Comparison of ENCODE assay signal across 16 mouse cellular contexts in genomic region chr2:14146913-14147312, GRCm38 (mm10). TPM values are rescaled to one million over a fixed set of nuclear protein-coding genes. Genes with fewer than 3 reads are reported as not detected.
DNase-seq lines count a peak whose midpoint lies in the region; ATAC-seq and TF ChIP-seq lines count a peak whose summit lies in the region.
"Had no signal": no experiment of that assay in that cellular context is flagged by ENCODE, and none has a peak within 500 bp of the region (broad histone marks: within the 10 kb centered on the region; RNA-seq: fewer than 3 reads in every experiment).

No protein-coding gene starts in this region.

- no peak overlapping the region for H3K27ac ChIP-seq in heart, adult 2 months
- no peak overlapping the region for H3K27ac ChIP-seq in lung, embryonic 14.5 days (ENCODE audit: low read depth)
- no peak overlapping the region for H3K27ac ChIP-seq in CH12.LX (ENCODE audit: insufficient read depth, low read depth)
- H3K27ac ChIP-seq: lung, embryonic 15.5 days had no signal

- WGBS in heart, adult 2 months: 90% methylated on average over 2 of the region's 2 CpGs
- WGBS in lung, embryonic 14.5 days: 82% methylated on average over 2 of the region's 2 CpGs

- intact Hi-C loops in heart, adult 2 months (cut with DNase I): loop anchor here (10.0 kb wide), 1 partner anchor 102 kb away; no protein-coding TSS in a partner anchor

- no peak for ATAC-seq in lung, embryonic 14.5 days (ENCODE audit: insufficient read depth)
- ATAC-seq in granulocyte monocyte progenitor cell, adult 5-6 weeks (replicated peaks; ENCODE audit: poor library complexity, severe bottlenecking): peak; percentile 52; the same call in 1 of the 2 replicates

- no peak overlapping the region for H3K4me3 ChIP-seq in heart, adult 2 months
- no peak overlapping the region for H3K4me3 ChIP-seq in lung, embryonic 14.5 days (ENCODE audit: low read depth, low read length)
- H3K4me3 ChIP-seq in CH12.LX (replicated peaks in 1 of 3; ENCODE audit: low read depth in 2 of 3, low read length in 2 of 3, poor library complexity in 1 of 3): no peak overlapping the region
- H3K4me3 ChIP-seq: erythroblast, embryonic 14.5 days; lung, embryonic 15.5 days had no signal

- H3K9ac ChIP-seq in heart, adult 2 months (ENCODE audit: low read depth, low read length): no peak overlapping the region
- no peak overlapping the region for H3K9ac ChIP-seq in lung, embryonic 14.5 days
- no peak overlapping the region for H3K9ac ChIP-seq in CH12.LX (ENCODE audit: insufficient read depth, low read depth)
- H3K9ac ChIP-seq: lung, embryonic 15.5 days had no signal

- H3K9me3 ChIP-seq in lung, embryonic 14.5 days (ENCODE audit: low read depth, low read length): no peaks in the 10 kb centered on the region
- H3K9me3 ChIP-seq in CH12.LX (replicated peaks; ENCODE audit: low read length): no peaks in the 10 kb centered on the region
- H3K9me3 ChIP-seq: lung, embryonic 15.5 days had no signal

- no peak for DNase-seq in heart, adult 2 months
- DNase-seq in heart, postnatal 4 days: no peak
- DNase-seq in lung, embryonic 14.5 days: peak; percentile 57
- no peak for DNase-seq in lung, postnatal 25 days (ENCODE audit: low spot score)
- peak; percentile 21 for DNase-seq in CH12.LX (ENCODE audit: extremely low read depth)
- DNase-seq in ovary, postnatal 14 days (ENCODE audit: low spot score): no peak
- DNase-seq in frontal cortex, postnatal 25 days (ENCODE audit: low spot score in 2 of 2): no peak
- DNase-seq: adrenal gland, postnatal 10 days; kidney, adult 2 months; right cerebral cortex, postnatal 4 days; thymus, adult 2 months had no signal

- H3K4me1 ChIP-seq in heart, adult 2 months (ENCODE audit: control insufficient read depth, insufficient read depth, low read length): peaks cover 4% of the 10 kb centered on the region; the same call in 1 of the 2 replicates
- no peaks in the 10 kb centered on the region for H3K4me1 ChIP-seq in lung, embryonic 14.5 days (ENCODE audit: insufficient read depth)
- no peaks in the 10 kb centered on the region for H3K4me1 ChIP-seq in CH12.LX (ENCODE audit: control insufficient read depth in 1 of 2, insufficient read depth in 2 of 2)
- H3K4me1 ChIP-seq: lung, embryonic 15.5 days had no signal

- H3K79me2 ChIP-seq in heart, adult 2 months (replicated peaks; ENCODE audit: control insufficient read depth, insufficient read depth, low read length): no peaks in the 10 kb centered on the region
- no peaks in the 10 kb centered on the region for H3K79me2 ChIP-seq in CH12.LX (replicated peaks; ENCODE audit: control insufficient read depth, extremely low read depth, insufficient read depth, poor library complexity, severe bottlenecking)

- TF ChIP-seq RAD21 in CH12.LX (IDR thresholded peaks at IDR 0.05; ENCODE audit: low read depth, low read length): peak; percentile 42

- in situ Hi-C loops in CH12.LX (cut with MboI; ENCODE audit: low pct_ligation_motif_present, low pct_unique_long_range_greater_than_20kb, low sequenced_read_pairs): no loop called here

- dilution Hi-C loops in CH12.LX (cut with MboI; ENCODE audit: extremely low pct_ligation_motif_present, extremely low pct_unique_long_range_greater_than_20kb, low sequenced_read_pairs): no loop called here

- TF ChIP-seq EP300 in heart, adult 2 months (IDR thresholded peaks at IDR 0.05; ENCODE audit: insufficient read depth, low read depth, low read length): no peak
- no peak for TF ChIP-seq EP300 in CH12.LX (IDR thresholded peaks at IDR 0.05; ENCODE audit: low read length)

- peak; percentile 51 for TF ChIP-seq CTCF in heart, adult 2 months (IDR thresholded peaks at IDR 0.05)
- TF ChIP-seq CTCF in lung, embryonic 14.5 days (IDR thresholded peaks at IDR 0.05; ENCODE audit: low read depth): peak; percentile 54
- TF ChIP-seq CTCF in CH12.LX (conservative IDR thresholded peaks at IDR 0.05 in 1 of 2, IDR thresholded peaks at IDR 0.05 in 1 of 2; ENCODE audit: low read depth in 2 of 2, low read length in 2 of 2): peak in 1 of 2 experiments; percentile 60; a peak in 2 of 4 replicates

- H3K4me2 ChIP-seq in lung, embryonic 14.5 days: no peak overlapping the region
- no peak overlapping the region for H3K4me2 ChIP-seq in CH12.LX (ENCODE audit: insufficient read depth, low read depth, poor library complexity, severe bottlenecking)
- H3K4me2 ChIP-seq: lung, embryonic 15.5 days had no signal

- no peak for TF ChIP-seq POLR2A in heart, adult 2 months (IDR thresholded peaks at IDR 0.05; ENCODE audit: insufficient read depth, low read depth, low read length)
- TF ChIP-seq POLR2A in CH12.LX (IDR thresholded peaks at IDR 0.05; ENCODE audit: low read depth, low read length): no peak

- H3K36me3 ChIP-seq in heart, adult 2 months (ENCODE audit: control insufficient read depth, insufficient read depth, low read length): peaks cover 2% of the 10 kb centered on the region; the same call in 1 of the 2 replicates
- peaks cover 48% of the 10 kb centered on the region for H3K36me3 ChIP-seq in lung, embryonic 14.5 days (ENCODE audit: insufficient read depth)
- peaks cover 21 to 62% of the 10 kb centered on the region in 2 experiments for H3K36me3 ChIP-seq in CH12.LX (replicated peaks in 1 of 2; ENCODE audit: control insufficient read depth in 1 of 2, insufficient read depth in 1 of 2, low read length in 1 of 2)

- no peaks in the 10 kb centered on the region for H3K27me3 ChIP-seq in heart, adult 2 months (ENCODE audit: control insufficient read depth, insufficient read depth, low read length)
- no peaks in the 10 kb centered on the region for H3K27me3 ChIP-seq in lung, embryonic 14.5 days (ENCODE audit: insufficient read depth, low read length)
- H3K27me3 ChIP-seq in CH12.LX (replicated peaks): no peaks in the 10 kb centered on the region
- H3K27me3 ChIP-seq: lung, embryonic 15.5 days had no signal

TF ChIP-seq in CH12.LX, 34 proteins besides CTCF, POLR2A, EP300 and RAD21:
- TF ChIP-seq IRF4 (IDR thresholded peaks at IDR 0.05; ENCODE audit: low read depth, low read length) (no peak), SMC3 (IDR thresholded peaks at IDR 0.05; ENCODE audit: low read depth, low read length) (peak; percentile 59)

RNA-seq across cellular contexts. Expression of gene Tmem236, which starts 27.4 kb away (rescaled TPM):
- under 1 TPM in 1 of 2 experiments, not detected in 1; 0.08 TPM for total RNA-seq in heart, adult 2 months (2021)
- polyA plus RNA-seq in heart, adult 2 months (2012; rRNA removed): not detected in 2 replicates
- under 1 TPM; 0.21 to 0.25 TPM for total RNA-seq in heart, postnatal 4 days (2021)
- polyA plus RNA-seq in lung, embryonic 14.5 days (2014; fragmentation: Nextera tagmentation; extraction: Ambion mirVana): 0.09 TPM in 1 of 2 replicates, not detected in the other
- total RNA-seq in CH12.LX (2012; rRNA removed) (not detected in 2 replicates), CH12.LX (2014; rRNA removed) (0.05 TPM in 1 of 2 replicates, not detected in the other)
- not detected in 2 replicates for polyA plus RNA-seq in CH12.LX (2012; ENCODE audit: insufficient read length, low read depth)
- total RNA-seq in granulocyte monocyte progenitor cell, adult 5-6 weeks (2014; fragmentation: Nextera tagmentation): not detected in 2 replicates
- total RNA-seq in granulocyte monocyte progenitor cell, adult 5-6 weeks (2017): not detected in 2 replicates
- polyA plus RNA-seq: erythroblast, embryonic 14.5 days; heart, embryonic 14.5 days; lung, embryonic 15.5 days; neural tube, embryonic 11.5 days had no signal

Comparison
In these comparisons a context has a peak if more than half of its experiments do, and no peak if none do; other contexts are left out.
1. DNase-seq: peak in lung, embryonic 14.5 days (single experiment) and CH12.LX (single experiment); none in heart, adult 2 months (0 of 2), heart, postnatal 4 days (single experiment), lung, postnatal 25 days (single experiment), ovary, postnatal 14 days (single experiment) and frontal cortex, postnatal 25 days (0 of 2).